Mouse (Mus musculus): Measurements from ENCODE around the gene Taf4. TPM values are rescaled to one million over a fixed set of nuclear protein-coding genes. Genes with fewer than 3 reads are reported as not detected.

Taf4 gene
- total RNA-seq (2012; rRNA removed) = 6.3 and 9.9 TPM in 2 replicates
- polyA plus RNA-seq (2012; ENCODE audit: insufficient read depth in 1 of 2, insufficient read length in 2 of 2, low read depth in 1 of 2, low replicate concordance in 2 of 2, missing spikeins in 1 of 2) = 10 to 100 TPM in 1 of 2 experiments, not detected in 1; 21.8 TPM

DNA sequence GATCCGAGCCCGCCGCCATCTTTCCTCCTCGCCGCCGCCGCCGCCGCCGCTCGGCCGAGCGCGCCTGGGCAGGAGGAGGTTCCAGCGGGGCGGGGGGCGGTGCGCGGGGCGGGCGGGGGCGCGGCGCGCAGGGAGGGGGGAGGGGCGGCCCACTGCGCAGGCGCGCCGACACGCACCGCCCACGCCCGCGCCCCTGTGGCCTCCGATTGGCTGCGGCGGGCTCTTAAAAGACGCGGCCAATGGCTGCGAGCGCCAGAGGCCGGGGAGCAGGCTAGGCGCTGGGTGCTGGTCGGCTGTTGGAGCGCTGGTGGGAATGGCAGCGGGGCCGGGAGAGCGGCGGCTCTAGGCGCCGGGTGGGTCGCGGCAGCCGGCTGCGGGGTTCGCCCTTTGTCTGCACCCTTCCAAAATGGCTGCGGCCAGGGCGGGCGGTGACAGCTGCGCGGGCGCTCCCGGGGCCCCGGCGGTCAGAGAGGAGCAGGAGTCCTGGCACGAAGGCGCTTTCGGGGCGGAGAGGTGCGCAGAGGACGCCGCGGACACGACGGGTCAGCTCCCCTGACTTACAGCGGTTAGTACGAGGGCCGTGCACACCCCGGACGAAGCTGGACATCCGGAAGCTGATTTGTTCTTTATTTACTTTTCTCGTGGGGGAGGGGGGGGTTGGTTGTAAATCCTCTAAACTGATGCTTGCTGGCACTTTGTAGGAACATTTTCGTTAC lies at the start of gene Taf4:
Gene Taf4, minus strand, starts transcription at position 19 of the 716 bp plus-strand sequence.
- peak; percentile 83 for DNase-seq (ENCODE audit: low read depth, low spot score)
- TF ChIP-seq ZNF384 (IDR thresholded peaks at IDR 0.05; ENCODE audit: low read depth, low read length) (no peak), ZC3H11A (IDR thresholded peaks at IDR 0.05; ENCODE audit: low read depth, low read length) (no peak), USF2 (IDR thresholded peaks at IDR 0.05; ENCODE audit: borderline replicate concordance in 1 of 2, insufficient read depth in 1 of 2, low read depth in 1 of 2, low read length in 2 of 2) (no peak), MYC (IDR thresholded peaks at IDR 0.05; ENCODE audit: low read depth, low read length) (no peak), BHLHE40 (IDR thresholded peaks at IDR 0.05; ENCODE audit: borderline replicate concordance, low read depth, low read length) (no peak), ELF1 (IDR thresholded peaks at IDR 0.05; ENCODE audit: low read depth, low read length) (0 out of 2 replicates have a peak, but pooled peaks have one; percentile 13), TBP (IDR thresholded peaks at IDR 0.05; ENCODE audit: low read depth, low read length) (peak; percentile 95), JUND (IDR thresholded peaks at IDR 0.05; ENCODE audit: low read depth, low read length) (no peak), CHD1 (IDR thresholded peaks at IDR 0.05; ENCODE audit: low read depth, low read length) (peak; percentile 75; the same call in 1 of the 2 replicates), MXI1 (IDR thresholded peaks at IDR 0.05; ENCODE audit: low read depth, low read length) (no peak), SIN3A (IDR thresholded peaks at IDR 0.05; ENCODE audit: low read length) (peak; percentile 80), POLR2AphosphoS5 (IDR thresholded peaks at IDR 0.05; ENCODE audit: borderline replicate concordance, low read depth, low read length) (no peak), GATA1 (IDR thresholded peaks at IDR 0.05; ENCODE audit: low read depth, low read length) (no peak), NELFE (IDR thresholded peaks at IDR 0.05; ENCODE audit: low read depth, low read length) (peak; percentile 94), ZMIZ1 (IDR thresholded peaks at IDR 0.05; ENCODE audit: low read depth, low read length) (peak; percentile 99), POLR2A (IDR thresholded peaks at IDR 0.05; ENCODE audit: control insufficient read depth in 1 of 2, insufficient read depth in 1 of 2, low read depth in 1 of 2, low read length in 2 of 2, poor library complexity in 1 of 2) (peak; percentile 98 to 100), ETS1 (IDR thresholded peaks at IDR 0.05; ENCODE audit: low read depth, low read length) (peak; percentile 61; the same call in 1 of the 2 replicates), USF1 (IDR thresholded peaks at IDR 0.05; ENCODE audit: low read depth, low read length) (0 out of 2 replicates have a peak, but pooled peaks have one; percentile 21), EP300 (IDR thresholded peaks at IDR 0.05; ENCODE audit: low read depth in 1 of 2, low read length in 2 of 2) (no peak), MAX (IDR thresholded peaks at IDR 0.05; ENCODE audit: low read length) (no peak), MEF2A (IDR thresholded peaks at IDR 0.05; ENCODE audit: extremely low read depth, insufficient replicate concordance, low read depth, low read length, poor library complexity, severe bottlenecking) (no peak), HCFC1 (IDR thresholded peaks at IDR 0.05; ENCODE audit: low read depth, low read length) (peak; percentile 77), MAFK (IDR thresholded peaks at IDR 0.05; ENCODE audit: borderline replicate concordance, low read depth, low read length) (no peak), MAZ (IDR thresholded peaks at IDR 0.05; ENCODE audit: low read depth, low read length) (0 out of 2 replicates have a peak, but pooled peaks have one; percentile 27), E2F4 (IDR thresholded peaks at IDR 0.05; ENCODE audit: borderline replicate concordance, low read depth, low read length) (no peak), POLR2AphosphoS2 (IDR thresholded peaks at IDR 0.05; ENCODE audit: low read length) (peak; percentile 79; the same call in 1 of the 2 replicates), NRF1 (IDR thresholded peaks at IDR 0.05; ENCODE audit: insufficient read depth, low read depth, low read length, poor library complexity, severe bottlenecking) (peak; percentile 78), RAD21 (IDR thresholded peaks at IDR 0.05; ENCODE audit: low read depth, low read length) (no peak), TAL1 (IDR thresholded peaks at IDR 0.05; ENCODE audit: low read length) (no peak), RCOR1 (IDR thresholded peaks at IDR 0.05; ENCODE audit: low read depth, low read length) (no peak), ZKSCAN1 (IDR thresholded peaks at IDR 0.05; ENCODE audit: low read depth, low read length) (no peak), CTCF (IDR thresholded peaks at IDR 0.05 in 2 of 3, conservative IDR thresholded peaks at IDR 0.05 in 1 of 3; ENCODE audit: control insufficient read depth in 1 of 3, insufficient read depth in 1 of 3, low read depth in 2 of 3, low read length in 3 of 3, poor library complexity in 1 of 3, severe bottlenecking in 1 of 3) (0 out of 6 replicates have a peak, but pooled peaks of 1 of the 3 experiments have one; percentile 0), CHD2 (IDR thresholded peaks at IDR 0.05; ENCODE audit: low read length) (no peak), MYB (IDR thresholded peaks at IDR 0.05; ENCODE audit: low read depth, low read length) (no peak), UBTF (IDR thresholded peaks at IDR 0.05; ENCODE audit: borderline replicate concordance, insufficient read depth, low read depth, low read length) (no peak)

More for the DNA sequence above, at the start of gene Taf4:
- Histone ChIP-seq H3K79me2 (ENCODE audit: control insufficient read depth, insufficient read depth, low read length, poor library complexity) (peaks cover 46% of the 10 kb centered on the region), H3K9ac (ENCODE audit: control insufficient read depth, low read depth, low read length, poor library complexity, severe bottlenecking) (peak within 1 kb of the TSS; percentile 98), H3K36me3 (ENCODE audit: control insufficient read depth in 1 of 2, insufficient read depth in 2 of 2, low read length in 2 of 2) (peaks cover 0 to 15% of the 10 kb centered on the region in 2 experiments; a peak in 2 of 4 replicates), H3K9me3 (replicated peaks; ENCODE audit: insufficient read depth, low read length) (no peaks in the 10 kb centered on the region), H3K4me3 (ENCODE audit: control insufficient read depth in 1 of 2, insufficient read depth in 1 of 2, low read depth in 2 of 2, low read length in 2 of 2) (peak within 1 kb of the TSS; percentile 77 to 94), H3K4me1 (ENCODE audit: control insufficient read depth in 1 of 2, insufficient read depth in 2 of 2, low read length in 2 of 2) (peaks cover 0 to 24% of the 10 kb centered on the region in 2 experiments; a peak in 3 of 4 replicates), H3K27ac (ENCODE audit: control insufficient read depth, low read depth, low read length) (peak within 1 kb of the TSS; percentile 67), H3K27me3 (ENCODE audit: control insufficient read depth in 1 of 2, insufficient read depth in 2 of 2, low read length in 2 of 2) (no peaks in the 10 kb centered on the region)
